Mouse (Mus musculus) cerebellum, postnatal 4 days (tissue): ENCODE measurements at regions not wholly inside any gene's neighbourhood (a gene's known extent, or its start where the extent isn't known, plus 50 kb on each side); places are given as distances from the start of the nearest gene placed in this dataset.

ENCODE experiments used
- DNase-seq, 2 experiments: peaks; one replicate each; pipeline ENCODE4 v3.0.0; 2022; ENCODE audit warnings: low spot score in 2 of 2, mixed read lengths in 1 of 2

- no peak for DNase-seq
Measured at GRCm38 (mm10) chr2:11363061-11363464, 190.8 kb downstream of the Pfkfb3 start.

- DNase-seq: peak in 1 of 2 experiments; percentile 71
Measured at GRCm38 (mm10) chr2:11362205-11362994, 190.5 kb downstream of the Prkcq start.

- no peak for DNase-seq
Measured at GRCm38 (mm10) chr2:11359280-11359679, 187.4 kb downstream of the Prkcq start.

GRCm38 (mm10) chr2:11356714-11357113 lies 184.8 kb downstream of the Prkcq start:
- no peak for DNase-seq

- no peak for DNase-seq
Measured at GRCm38 (mm10) chr2:11355594-11355993, 183.7 kb downstream of the Prkcq start.
